Mouse (Mus musculus): Measurements from ENCODE around the gene Ccdc51. TPM values are rescaled to one million over a fixed set of nuclear protein-coding genes. Genes with fewer than 3 reads are reported as not detected.

The Ccdc51 gene
- total and polyA plus RNA-seq, 3 experiments, result 15.1 to 28.4 TPM; not detected in 1

- TF ChIP-seq TAL1 (IDR thresholded peaks at IDR 0.05; ENCODE audit: low read length) (no peak), POLR2AphosphoS5 (IDR thresholded peaks at IDR 0.05; ENCODE audit: borderline replicate concordance, low read depth, low read length) (no peak), USF2 (IDR thresholded peaks at IDR 0.05; ENCODE audit: borderline replicate concordance in 1 of 2, insufficient read depth in 1 of 2, low read depth in 1 of 2, low read length in 2 of 2) (no peak), ETS1 (IDR thresholded peaks at IDR 0.05; ENCODE audit: low read depth, low read length) (no peak)
Observed at GRCm38 (mm10) chr9:109040216-109040615, 42.1 kb upstream of the Ccdc51 start (continued).

DNA sequence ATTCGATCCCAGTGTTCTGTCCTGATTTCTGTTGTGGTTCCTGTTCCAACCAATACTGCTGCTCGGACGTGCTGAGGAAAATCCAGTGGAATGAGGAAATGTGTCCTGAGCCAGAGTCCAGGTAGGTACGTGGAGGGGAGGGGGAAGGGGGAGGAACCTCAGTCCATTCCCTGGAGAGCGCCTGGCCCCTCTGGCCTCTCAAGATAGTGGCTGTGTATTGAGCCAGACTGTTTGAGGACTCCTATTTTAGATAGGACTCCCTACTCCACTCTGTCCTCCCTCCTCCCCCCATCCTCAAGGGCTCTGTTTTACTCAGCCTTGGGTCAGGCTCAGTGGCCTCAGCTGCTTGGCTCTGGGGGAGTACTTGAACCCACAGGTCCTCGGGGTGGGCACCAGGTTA lies 41.4 kb upstream of the Ccdc51 start:
- Histone ChIP-seq H3K4me3 (ENCODE audit: control insufficient read depth in 1 of 2, insufficient read depth in 1 of 2, low read depth in 2 of 2, low read length in 2 of 2) (no peak overlapping the region), H3K36me3 (ENCODE audit: control insufficient read depth in 1 of 2, insufficient read depth in 2 of 2, low read length in 2 of 2) (peaks cover 0 to 2% of the 10 kb centered on the region in 2 experiments; a peak in 2 of 4 replicates), H3K27ac (ENCODE audit: control insufficient read depth, low read depth, low read length) (no peak overlapping the region), H3K9ac (ENCODE audit: control insufficient read depth, low read depth, low read length, poor library complexity, severe bottlenecking) (no peak overlapping the region), H3K9me3 (replicated peaks; ENCODE audit: insufficient read depth, low read length) (no peaks in the 10 kb centered on the region), H3K27me3 (ENCODE audit: control insufficient read depth in 1 of 2, insufficient read depth in 2 of 2, low read length in 2 of 2) (no peaks in the 10 kb centered on the region), H3K79me2 (ENCODE audit: control insufficient read depth, insufficient read depth, low read length, poor library complexity) (peaks cover 2% of the 10 kb centered on the region; the same call in 1 of the 2 replicates), H3K4me1 (ENCODE audit: control insufficient read depth in 1 of 2, insufficient read depth in 2 of 2, low read length in 2 of 2) (peaks cover 0 to 4% of the 10 kb centered on the region in 2 experiments; a peak in 1 of 4 replicates)
- TF ChIP-seq MAX (IDR thresholded peaks at IDR 0.05; ENCODE audit: low read length) (no peak), MYC (IDR thresholded peaks at IDR 0.05; ENCODE audit: low read depth, low read length) (no peak), MEF2A (IDR thresholded peaks at IDR 0.05; ENCODE audit: extremely low read depth, insufficient replicate concordance, low read depth, low read length, poor library complexity, severe bottlenecking) (no peak), SMC3 (IDR thresholded peaks at IDR 0.05; ENCODE audit: low read depth, low read length) (no peak), EP300 (IDR thresholded peaks at IDR 0.05; ENCODE audit: low read depth in 1 of 2, low read length in 2 of 2) (no peak), CHD2 (IDR thresholded peaks at IDR 0.05; ENCODE audit: low read length) (no peak), POLR2A (IDR thresholded peaks at IDR 0.05; ENCODE audit: control insufficient read depth in 1 of 2, insufficient read depth in 1 of 2, low read depth in 1 of 2, low read length in 2 of 2, poor library complexity in 1 of 2) (no peak), ZC3H11A (IDR thresholded peaks at IDR 0.05; ENCODE audit: low read depth, low read length) (no peak), JUND (IDR thresholded peaks at IDR 0.05; ENCODE audit: low read depth, low read length) (no peak)
- DNase-seq (ENCODE audit: low read depth, low spot score), result no peak

DNA sequence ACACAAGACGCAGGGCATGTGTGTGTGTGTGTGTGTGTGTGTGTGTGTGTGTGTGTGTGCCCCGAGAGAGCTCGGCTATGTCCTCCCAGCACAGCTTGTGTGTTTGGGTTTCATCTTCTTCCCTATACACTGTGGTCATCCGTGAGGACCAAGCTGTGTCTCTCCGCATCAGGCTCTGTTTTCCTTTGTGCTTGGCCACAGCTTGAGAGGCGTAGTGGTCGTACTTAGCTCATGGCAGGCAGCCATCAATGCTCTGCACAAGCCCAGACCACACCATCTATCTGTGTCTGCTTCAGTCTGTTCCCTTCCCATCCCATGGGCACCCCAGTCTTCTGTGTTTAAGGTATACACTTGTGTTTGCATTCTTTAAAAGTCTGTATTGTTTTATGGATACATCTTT lies 40.9 kb upstream of the Ccdc51 start:
- Histone ChIP-seq H3K9me3 (replicated peaks; ENCODE audit: insufficient read depth, low read length) (no peaks in the 10 kb centered on the region), H3K4me3 (ENCODE audit: control insufficient read depth in 1 of 2, insufficient read depth in 1 of 2, low read depth in 2 of 2, low read length in 2 of 2) (no peak overlapping the region), H3K4me1 (ENCODE audit: control insufficient read depth in 1 of 2, insufficient read depth in 2 of 2, low read length in 2 of 2) (peaks cover 0 to 4% of the 10 kb centered on the region in 2 experiments; a peak in 1 of 4 replicates), H3K79me2 (ENCODE audit: control insufficient read depth, insufficient read depth, low read length, poor library complexity) (peaks cover 2% of the 10 kb centered on the region; the same call in 1 of the 2 replicates), H3K27me3 (ENCODE audit: control insufficient read depth in 1 of 2, insufficient read depth in 2 of 2, low read length in 2 of 2) (no peaks in the 10 kb centered on the region), H3K27ac (ENCODE audit: control insufficient read depth, low read depth, low read length) (no peak overlapping the region), H3K36me3 (ENCODE audit: control insufficient read depth in 1 of 2, insufficient read depth in 2 of 2, low read length in 2 of 2) (peaks cover 0 to 2% of the 10 kb centered on the region in 2 experiments; a peak in 2 of 4 replicates), H3K9ac (ENCODE audit: control insufficient read depth, low read depth, low read length, poor library complexity, severe bottlenecking) (no peak overlapping the region)
- TF ChIP-seq POLR2AphosphoS5 (IDR thresholded peaks at IDR 0.05; ENCODE audit: borderline replicate concordance, low read depth, low read length) (no peak), JUND (IDR thresholded peaks at IDR 0.05; ENCODE audit: low read depth, low read length) (no peak), NRF1 (IDR thresholded peaks at IDR 0.05; ENCODE audit: insufficient read depth, low read depth, low read length, poor library complexity, severe bottlenecking) (no peak), POLR2A (IDR thresholded peaks at IDR 0.05; ENCODE audit: control insufficient read depth in 1 of 2, insufficient read depth in 1 of 2, low read depth in 1 of 2, low read length in 2 of 2, poor library complexity in 1 of 2) (no peak), GABPA (IDR thresholded peaks at IDR 0.05; ENCODE audit: low read depth, low read length) (no peak), ETS1 (IDR thresholded peaks at IDR 0.05; ENCODE audit: low read depth, low read length) (no peak), POLR2AphosphoS2 (IDR thresholded peaks at IDR 0.05; ENCODE audit: low read length) (no peak), GATA1 (IDR thresholded peaks at IDR 0.05; ENCODE audit: low read depth, low read length) (no peak), MAX (IDR thresholded peaks at IDR 0.05; ENCODE audit: low read length) (no peak), SIN3A (IDR thresholded peaks at IDR 0.05; ENCODE audit: low read length) (no peak), BHLHE40 (IDR thresholded peaks at IDR 0.05; ENCODE audit: borderline replicate concordance, low read depth, low read length) (no peak), MAZ (IDR thresholded peaks at IDR 0.05; ENCODE audit: low read depth, low read length) (no peak), CHD2 (IDR thresholded peaks at IDR 0.05; ENCODE audit: low read length) (no peak), MYC (IDR thresholded peaks at IDR 0.05; ENCODE audit: low read depth, low read length) (no peak), MAFK (IDR thresholded peaks at IDR 0.05; ENCODE audit: borderline replicate concordance, low read depth, low read length) (no peak), MXI1 (IDR thresholded peaks at IDR 0.05; ENCODE audit: low read depth, low read length) (no peak), TAL1 (IDR thresholded peaks at IDR 0.05; ENCODE audit: low read length) (no peak), USF2 (IDR thresholded peaks at IDR 0.05; ENCODE audit: borderline replicate concordance in 1 of 2, insufficient read depth in 1 of 2, low read depth in 1 of 2, low read length in 2 of 2) (no peak), ZKSCAN1 (IDR thresholded peaks at IDR 0.05; ENCODE audit: low read depth, low read length) (no peak), EP300 (IDR thresholded peaks at IDR 0.05; ENCODE audit: low read depth in 1 of 2, low read length in 2 of 2) (no peak)
- no peak for DNase-seq (ENCODE audit: low read depth, low spot score)

Measured in MEL (cell line).